Mouse (Mus musculus): ENCODE data around the gene Angel1.

Gene Angel1

DNA sequence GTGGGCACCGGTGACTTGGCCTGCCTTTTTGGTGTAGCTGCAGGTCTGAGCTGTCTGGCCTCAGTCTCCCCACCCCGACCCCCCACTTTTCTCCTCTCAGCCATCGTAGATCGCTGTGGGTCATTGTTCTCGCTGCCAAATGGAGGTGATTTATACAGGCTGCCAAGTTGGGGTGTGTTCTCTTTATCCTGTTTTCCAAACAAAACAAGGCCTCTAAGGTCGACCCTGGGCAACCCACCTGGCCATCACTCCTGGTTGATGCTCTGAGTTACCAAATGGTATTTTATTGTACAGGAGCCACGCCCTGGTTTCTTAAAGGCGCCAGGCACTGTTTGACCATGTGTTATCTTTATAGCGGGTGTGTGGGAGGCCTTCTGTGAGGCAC lies 46.7 kb downstream of the Angel1 start:
- in situ Hi-C loops (cut with MboI), result no loop called here

DNA sequence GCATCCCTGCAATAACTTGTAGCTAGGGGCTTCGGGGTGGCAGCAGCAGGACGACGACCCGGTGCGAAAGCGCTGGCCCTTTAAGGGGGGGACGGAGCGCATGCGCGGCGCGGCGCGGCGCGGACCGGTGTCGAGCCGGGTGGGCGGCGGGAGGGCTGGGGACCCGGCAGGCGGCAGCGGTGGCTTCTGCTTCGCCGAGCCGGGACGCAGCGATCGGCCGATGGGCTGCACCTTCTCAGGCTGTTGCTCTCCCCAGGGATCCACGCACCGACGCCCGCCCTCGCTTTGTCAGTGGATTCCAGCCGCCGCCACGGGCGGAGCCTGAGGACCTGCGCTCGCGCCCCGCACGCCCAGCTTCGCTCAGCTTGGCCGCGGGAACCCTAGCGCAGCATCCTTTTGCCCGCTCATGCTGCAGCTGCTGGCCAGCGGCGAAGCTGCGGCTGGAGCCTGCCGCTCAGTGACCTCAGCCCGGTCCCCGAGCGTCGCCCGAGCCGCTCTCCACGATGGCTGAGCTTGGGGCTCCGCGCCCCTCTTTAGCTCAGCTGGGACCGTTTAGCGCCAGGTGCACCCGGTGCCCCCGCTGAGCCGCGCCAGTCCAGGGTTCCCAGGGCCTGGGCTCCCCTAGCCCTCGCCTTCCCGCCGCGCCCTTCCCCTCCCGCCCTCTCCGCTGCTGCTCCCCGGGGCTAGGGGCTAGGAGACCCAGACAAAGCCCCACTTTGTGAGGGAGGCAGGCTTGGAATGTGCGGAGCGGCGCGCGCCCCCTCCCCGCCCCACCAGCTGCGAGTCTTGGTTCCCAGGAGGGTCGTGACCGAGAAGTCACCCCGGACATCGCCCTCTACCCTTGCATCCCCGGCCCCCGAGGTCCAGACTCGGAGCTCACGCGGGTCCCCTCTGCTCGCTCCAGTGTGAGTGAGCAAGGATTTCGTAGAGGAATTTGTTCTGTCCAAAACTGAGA lies 47.4 kb downstream of the Angel1 start, which contains the start of gene Vash1:
Gene Vash1 (plus strand): TSS at position 110 of the 955 bp plus-strand sequence.
- in situ Hi-C loops (cut with MboI), result no loop called here

DNA sequence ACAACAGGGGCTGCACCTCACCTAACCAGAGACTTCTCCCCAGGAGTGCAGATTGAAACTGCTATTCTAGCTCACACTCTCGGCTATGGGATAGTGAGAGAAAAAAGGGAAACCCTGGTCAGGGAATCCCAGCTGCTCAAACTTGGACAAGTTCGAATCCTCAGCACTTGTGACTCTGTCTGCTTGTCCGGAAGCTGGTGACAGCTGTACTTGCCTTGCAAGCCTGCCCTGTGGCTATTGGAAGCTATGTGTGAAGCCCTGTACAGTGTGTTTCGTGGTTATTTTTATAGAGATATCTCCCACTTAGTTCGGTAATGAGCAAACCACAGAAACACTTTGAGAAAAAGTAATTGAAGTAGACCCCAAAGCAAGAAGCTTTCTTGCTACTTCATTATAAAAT lies 53.8 kb downstream of the Angel1 start:
- in situ Hi-C loops (cut with MboI), result no loop called here

DNA sequence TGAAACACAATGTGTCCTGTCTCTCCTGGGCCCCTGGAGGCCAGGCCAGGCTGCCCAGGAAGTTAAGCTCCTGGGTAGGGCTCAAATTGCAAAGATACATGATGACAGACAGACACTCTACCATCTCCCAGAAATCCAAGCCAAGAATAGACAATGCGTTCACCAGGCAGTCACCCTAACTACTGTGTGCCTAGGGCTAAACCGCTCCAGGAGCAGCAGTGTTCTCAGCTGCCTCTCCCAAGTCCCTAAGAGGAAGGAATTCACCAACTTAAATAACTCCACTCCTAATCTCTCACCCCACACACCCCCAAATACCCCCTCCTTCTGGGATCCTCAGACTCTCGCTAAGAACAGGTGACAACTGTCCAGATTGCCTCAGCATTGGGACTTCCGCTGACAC lies 54.2 kb downstream of the Angel1 start:
- in situ Hi-C loops (cut with MboI), result no loop called here

DNA sequence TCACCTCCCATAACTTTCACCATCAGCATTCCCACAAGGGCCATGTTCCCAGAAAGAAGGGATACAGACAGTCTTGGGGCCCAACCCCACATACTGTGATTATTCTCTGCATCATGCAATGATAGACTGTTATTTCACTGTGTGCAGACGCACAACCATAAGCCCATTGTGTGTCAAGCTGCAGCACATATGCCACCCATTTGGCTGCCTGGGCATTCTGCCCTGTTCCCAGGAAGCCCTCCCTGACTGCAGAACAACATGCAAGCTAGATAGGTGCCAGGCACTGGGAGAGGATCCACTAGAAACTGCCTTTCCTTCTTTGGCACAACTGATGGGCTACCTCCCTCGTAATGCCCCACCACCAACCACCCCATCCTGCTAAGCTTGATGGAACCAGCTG lies 57.9 kb downstream of the Angel1 start:
- in situ Hi-C loops (cut with MboI), result no loop called here

DNA sequence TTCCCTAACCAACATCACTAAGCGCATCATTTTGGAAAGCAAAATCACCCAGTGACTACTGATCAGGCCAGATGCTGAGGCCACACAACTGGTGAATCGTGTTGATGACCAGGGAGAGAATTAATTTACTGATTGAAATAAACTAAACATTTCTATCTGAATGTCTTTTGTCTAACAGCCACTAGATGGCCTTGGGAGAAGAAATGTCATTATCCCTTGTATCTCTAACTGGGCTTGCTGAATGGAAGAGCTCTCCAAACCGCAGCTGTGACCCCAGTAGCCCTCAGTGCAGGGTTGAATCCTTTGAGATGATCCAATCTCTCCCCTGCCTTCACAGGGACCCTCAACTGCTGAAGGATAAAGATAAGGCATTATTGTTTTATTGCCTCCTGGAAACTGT lies 60.6 kb downstream of the Angel1 start:
- in situ Hi-C loops (cut with MboI), result no loop called here

DNA sequence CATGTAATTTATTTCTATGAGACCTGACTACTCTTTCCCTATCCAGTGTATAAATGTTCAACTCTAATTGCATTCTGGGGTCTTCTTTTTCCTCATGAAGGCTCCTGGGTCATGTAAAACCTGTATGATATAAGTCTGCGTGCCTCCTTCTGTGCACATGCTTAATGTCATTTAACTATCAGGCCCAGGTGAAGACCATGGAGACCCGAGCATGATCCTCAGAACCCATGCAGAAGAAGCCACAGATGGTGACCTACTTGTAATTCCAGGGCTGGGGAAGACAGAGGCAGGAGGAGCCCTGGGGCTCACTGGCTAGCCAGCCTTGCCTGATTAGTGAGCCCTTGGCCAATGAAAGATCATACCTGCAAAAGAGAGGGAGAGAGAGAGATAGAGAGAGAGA lies 65.8 kb downstream of the Angel1 start:
- in situ Hi-C loops (cut with MboI), result no loop called here

DNA sequence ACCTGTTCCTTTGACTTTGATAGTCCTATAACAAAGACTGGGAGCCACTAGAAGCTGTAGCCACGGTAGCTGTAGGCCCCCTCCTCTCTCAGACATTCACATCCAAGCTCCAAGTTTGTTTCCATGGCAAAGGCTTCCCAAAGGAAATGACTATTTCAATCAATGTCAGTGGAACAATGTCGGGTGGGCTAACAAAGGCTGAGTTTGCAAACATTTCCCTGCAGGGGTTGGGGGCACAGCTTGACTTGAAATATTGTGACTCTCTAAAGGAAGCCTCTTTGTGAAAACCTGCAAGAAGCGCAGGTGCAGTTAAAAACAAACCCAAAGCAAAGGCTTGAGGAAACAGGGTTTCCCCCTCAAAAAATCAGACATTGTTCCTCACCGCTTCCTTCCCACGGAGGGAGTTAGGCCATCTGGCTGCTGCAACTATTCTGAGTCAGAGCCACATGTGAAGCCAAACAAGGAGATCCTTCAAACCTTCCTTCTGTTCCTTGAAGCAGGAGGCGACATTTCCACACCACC lies 66.8 kb downstream of the Angel1 start:
- in situ Hi-C loops (cut with MboI), result no loop called here

DNA sequence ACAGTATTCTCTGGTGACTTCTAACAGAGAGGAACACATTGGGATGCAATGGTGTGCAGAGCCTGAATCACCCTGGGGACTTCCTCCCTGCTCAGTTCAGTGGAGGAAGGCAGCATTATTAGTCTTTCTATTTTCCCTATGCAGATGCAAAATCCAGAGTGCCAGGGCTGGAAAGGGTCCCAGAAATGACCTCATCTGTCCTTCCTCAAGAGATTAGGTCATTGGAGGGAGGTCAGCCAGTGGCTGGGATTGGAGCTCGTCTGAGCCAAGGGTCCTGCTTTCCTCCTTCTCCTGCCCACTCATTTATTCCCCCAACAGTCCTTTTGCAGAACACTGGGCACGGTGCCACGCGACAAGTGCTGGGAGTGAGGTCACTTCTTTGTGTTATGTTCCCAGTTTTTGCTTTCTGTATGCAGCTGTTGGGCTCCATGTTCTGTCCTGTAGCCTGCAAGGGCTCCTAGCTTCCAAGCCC lies 73.7 kb downstream of the Angel1 start:
- in situ Hi-C loops (cut with MboI), result no loop called here

DNA sequence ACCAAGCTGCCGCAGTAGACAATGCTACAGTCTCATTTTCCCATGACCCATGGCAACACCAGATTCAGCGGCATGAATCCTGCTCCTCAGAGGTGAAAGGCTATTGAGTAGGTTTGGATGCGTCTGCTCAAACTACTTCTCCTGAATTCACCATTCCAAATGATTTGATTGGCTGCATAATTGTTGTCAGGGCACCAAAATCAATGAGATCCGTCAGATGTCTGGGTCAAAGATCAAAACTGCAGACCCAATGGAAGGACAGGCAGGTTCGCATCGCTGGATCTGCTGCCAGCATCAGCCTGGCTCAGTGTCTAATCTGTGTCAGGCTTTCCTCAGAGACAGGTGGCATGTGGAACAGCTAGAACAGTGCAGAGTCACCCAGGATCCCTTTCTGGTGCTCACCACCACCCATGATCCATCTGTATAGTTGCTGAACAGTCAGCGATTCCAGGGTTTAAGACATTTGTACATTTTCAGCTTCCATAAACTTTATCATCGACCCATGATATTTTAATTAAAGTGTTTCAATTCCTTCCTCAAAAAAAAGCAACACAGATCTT lies 74.9 kb downstream of the Angel1 start:
- in situ Hi-C loops (cut with MboI), result no loop called here

Measured in mature B cell (primary cell).